Mouse (Mus musculus) E14TG2a.4 (cell line): ENCODE data around the gene Grip1.

Experiments
- CTCF ChIP-seq: conservative IDR thresholded peaks from 2 replicates; pipeline ENCODE4 v1.5.1; 2014; ENCODE audit warnings: low read length
- NANOG ChIP-seq: IDR thresholded peaks from 2 replicates; pipeline ENCODE4 v1.6.1; 2014; ENCODE audit warnings: borderline replicate concordance, low read length, mixed read lengths
- POU5F1 ChIP-seq: IDR thresholded peaks from 2 replicates; pipeline ENCODE4 v1.6.1; 2014; ENCODE audit warnings: low read length, borderline replicate concordance

- TF ChIP-seq CTCF: no peak
- no peak for TF ChIP-seq NANOG
- TF ChIP-seq POU5F1: no peak
Observed at GRCm38 (mm10) chr10:120136020-120136562, 682.5 kb downstream of the Grip1 start.
